Mouse (Mus musculus) right cerebral cortex, adult 18-20 months (tissue): ENCODE data around the gene Nlk.
A peak's percentile ranks its signal among the peaks of the same experiment; 100 is the strongest.
"Not testable (repeated sequence)": the region's sequence is repeated elsewhere in the genome, so short reads cannot be mapped to it uniquely, and the experiment has no call there.

Source experiments
- DNase-seq: peaks from one replicate; pipeline ENCODE4 v3.0.0; 2022; ENCODE audit warnings: mixed read lengths

The Nlk gene

GRCm38 (mm10) chr11:78536690-78537084 lies 160.5 kb downstream of the Nlk start:
- DNase-seq: no peak

GRCm38 (mm10) chr11:78536080-78536689 lies 161.0 kb downstream of the Nlk start, which contains the start of the genes Tnfaip1 and Ift20:
TSS of gene Tnfaip1 (minus strand) at chr11:78536332.
TSS of gene Ift20 (plus strand) at chr11:78536361.
- DNase-seq: peak; percentile 99

- DNase-seq: no peak
These were observed 161.6 kb downstream of the Nlk start for GRCm38 (mm10) chr11:78535376-78536079.

DNA sequence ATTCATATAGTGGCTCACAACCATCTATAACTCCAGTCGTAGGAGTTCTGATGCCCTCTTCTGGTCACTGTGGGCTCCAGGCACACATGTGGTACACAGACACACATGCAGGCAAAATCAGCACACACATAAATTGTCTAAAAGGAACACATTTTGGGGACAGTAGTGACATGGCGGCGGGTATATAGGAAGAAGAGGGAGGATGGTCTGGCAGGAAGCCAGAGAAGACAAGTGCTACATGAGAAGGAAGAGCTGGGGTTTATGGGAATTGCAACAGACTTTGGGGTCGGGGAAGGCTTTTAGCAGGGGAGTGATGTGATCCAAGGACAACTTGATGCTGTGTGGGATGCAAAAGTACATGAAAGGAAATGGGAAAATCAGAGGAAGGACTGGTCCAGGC lies 162.7 kb downstream of the Nlk start:
- no peak for DNase-seq

DNA sequence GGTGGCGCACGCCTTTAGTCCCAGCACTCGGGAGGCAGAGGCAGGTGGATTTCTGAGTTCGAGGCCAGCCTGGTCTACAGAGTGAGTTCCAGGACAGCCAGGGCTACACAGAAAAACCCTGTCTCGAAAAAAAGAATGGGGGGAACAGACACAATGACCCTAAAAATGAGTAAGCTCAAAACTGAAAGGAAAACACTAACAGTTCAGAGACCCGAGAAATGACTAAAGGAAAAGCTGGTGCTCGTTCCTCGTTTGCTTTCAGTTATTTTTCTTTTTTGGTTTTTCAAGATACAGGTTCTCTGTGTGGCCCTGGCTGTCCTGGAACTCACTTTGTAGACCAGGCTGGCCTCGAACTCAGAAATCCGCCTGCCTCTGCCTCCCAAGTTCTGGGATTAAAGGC lies 165.7 kb downstream of the Nlk start:
- DNase-seq: not testable (repeated sequence)

DNA sequence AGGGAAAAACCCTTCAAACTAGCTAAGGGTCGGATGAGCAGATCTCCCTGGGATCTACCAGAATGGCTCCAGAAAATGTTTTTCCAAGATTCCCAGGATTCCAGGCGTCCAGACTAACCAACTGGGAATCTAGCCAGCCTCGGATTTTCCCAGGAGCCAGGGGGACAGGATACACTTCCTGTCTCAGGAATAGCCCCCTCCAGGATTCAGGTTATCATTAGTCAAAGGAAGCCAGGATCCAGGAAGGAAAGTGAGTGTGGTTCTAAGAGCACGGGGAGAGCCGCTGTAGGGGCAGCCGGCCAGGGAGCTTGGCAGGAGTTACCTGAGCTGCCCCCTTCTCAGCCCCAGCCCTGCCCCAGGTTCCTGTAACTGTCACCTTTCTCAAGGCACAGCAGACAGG lies 166.1 kb downstream of the Nlk start:
- DNase-seq: no peak

DNA sequence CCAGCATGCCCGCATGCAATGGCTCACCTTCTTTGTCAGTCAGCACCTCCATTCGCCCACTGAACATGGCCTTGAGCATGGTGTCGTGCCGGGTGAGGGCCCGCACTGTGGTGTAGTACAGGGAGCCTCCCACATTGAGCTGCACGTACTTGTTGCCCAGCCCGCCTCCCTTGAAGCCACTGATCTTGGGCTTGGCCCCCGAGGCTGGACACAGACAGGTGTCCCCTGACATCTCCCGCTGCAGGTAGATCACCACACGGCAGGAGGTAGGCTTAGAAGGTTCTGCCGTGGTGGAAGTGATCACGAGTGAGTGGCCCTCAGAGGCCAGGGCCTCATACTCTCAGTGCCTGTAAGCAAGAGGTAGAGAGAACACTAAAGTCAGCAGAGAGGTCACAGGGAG lies 167.2 kb downstream of the Nlk start:
- DNase-seq: no peak

GRCm38 (mm10) chr11:78528714-78529113 lies 168.5 kb downstream of the Nlk start:
- DNase-seq: no peak

- no peak for DNase-seq
These were observed 172.3 kb downstream of the Nlk start for GRCm38 (mm10) chr11:78524838-78525237.

DNA sequence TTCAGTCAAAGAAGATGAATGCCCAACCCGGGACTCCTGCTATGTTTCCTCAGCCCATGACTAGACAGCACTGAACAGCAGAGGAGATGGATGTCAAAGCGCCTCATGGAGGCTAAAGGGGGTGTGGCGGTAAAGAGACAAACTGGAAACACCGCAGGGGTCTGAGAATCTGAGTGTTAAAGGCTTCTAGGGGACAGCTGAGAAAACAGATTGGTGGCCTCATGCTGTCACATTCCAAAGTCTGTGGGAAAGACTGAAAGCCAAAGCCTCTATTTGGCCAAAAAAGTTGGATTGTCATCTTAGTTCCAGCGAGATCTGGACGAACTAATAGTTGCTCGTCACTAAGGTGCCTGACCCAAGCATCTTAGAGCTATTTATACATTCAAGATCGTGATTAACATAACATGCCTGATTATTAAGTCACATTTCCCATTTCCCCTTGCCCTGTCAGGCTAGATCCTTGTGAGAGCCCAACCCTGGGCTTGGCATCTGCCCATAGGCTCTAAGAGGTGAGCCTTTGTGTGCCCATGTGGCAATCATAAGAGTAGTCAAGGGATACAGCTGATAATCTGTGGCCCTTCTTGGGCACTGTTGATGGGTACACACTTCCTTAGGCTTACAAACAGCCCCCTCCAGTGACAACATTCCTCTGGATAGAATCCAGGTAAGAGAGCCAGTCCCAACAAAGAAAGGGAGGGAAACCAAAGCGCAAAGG lies 173.8 kb downstream of the Nlk start:
- no peak for DNase-seq

- no peak for DNase-seq
These were observed 174.6 kb downstream of the Nlk start for GRCm38 (mm10) chr11:78522481-78522997.

DNA sequence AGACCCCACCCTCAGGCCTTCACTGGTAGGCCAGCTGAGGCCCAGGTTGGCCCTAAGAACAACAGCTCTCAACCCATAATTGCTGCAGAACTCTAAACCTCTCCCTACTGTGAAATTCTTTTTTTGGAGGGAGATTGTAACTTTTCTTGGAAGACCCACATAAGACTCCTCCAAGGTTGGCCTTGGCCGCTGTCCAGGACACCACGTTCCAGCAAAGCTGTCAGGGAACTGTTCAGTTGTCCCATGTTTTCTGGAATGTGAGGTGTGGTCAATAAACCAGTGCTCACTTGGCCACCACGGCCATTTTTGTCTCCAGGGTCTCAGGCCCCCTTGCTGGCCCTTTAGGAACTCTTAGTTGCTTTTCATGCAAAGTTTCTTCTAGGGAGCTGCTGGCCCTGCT lies 175.3 kb downstream of the Nlk start:
- DNase-seq: no peak

- DNase-seq: no peak
These were observed 178.2 kb downstream of the Nlk start for GRCm38 (mm10) chr11:78518931-78519330.
